Mouse (Mus musculus): ENCODE measurements at regions not wholly inside any gene's neighbourhood (a gene's known extent, or its start where the extent isn't known, plus 50 kb on each side); places are given as distances from the start of the nearest gene placed in this dataset.

- no peak overlapping the region for H3K9ac ChIP-seq (replicated peaks)
- no peak overlapping the region for H3K4me2 ChIP-seq (ENCODE audit: low read depth, low read length)
- H3K27me3 ChIP-seq (ENCODE audit: insufficient read depth, low read length), result no peaks in the 10 kb centered on the region
- 72% methylated on average over 4 of the region's 4 CpGs for WGBS (ENCODE audit: insufficient replicate concordance)
- peak; percentile 77 for ATAC-seq
- peak; percentile 32 for DNase-seq
- H3K4me1 ChIP-seq (ENCODE audit: insufficient read depth), result peaks cover 2% of the 10 kb centered on the region; the same call in 1 of the 2 replicates
- H3K36me3 ChIP-seq (replicated peaks; ENCODE audit: insufficient read depth, low read length), result no peaks in the 10 kb centered on the region
- H3K27ac ChIP-seq (ENCODE audit: low read depth), result no peak overlapping the region
- H3K9me3 ChIP-seq (ENCODE audit: low read length), result no peaks in the 10 kb centered on the region
- no peak overlapping the region for H3K4me3 ChIP-seq (ENCODE audit: low read depth, low read length)
- TF ChIP-seq CTCF (IDR thresholded peaks at IDR 0.05; ENCODE audit: low read depth) (no peak), EP300 (IDR thresholded peaks at IDR 0.05; ENCODE audit: low read depth) (peak; percentile 50; the same call in 1 of the 2 replicates)
Measured at GRCm38 (mm10) chr9:14075452-14075851, 199.4 kb upstream of the Sesn3 start.

GRCm38 (mm10) chr9:14075868-14076267, 199.0 kb upstream of the Sesn3 start:
- Histone ChIP-seq H3K4me1 (ENCODE audit: insufficient read depth) (peaks cover 2% of the 10 kb centered on the region; the same call in 1 of the 2 replicates), H3K36me3 (replicated peaks; ENCODE audit: insufficient read depth, low read length) (no peaks in the 10 kb centered on the region), H3K4me2 (ENCODE audit: low read depth, low read length) (no peak overlapping the region), H3K27me3 (ENCODE audit: insufficient read depth, low read length) (no peaks in the 10 kb centered on the region), H3K27ac (ENCODE audit: low read depth) (no peak overlapping the region), H3K9me3 (ENCODE audit: low read length) (no peaks in the 10 kb centered on the region), H3K4me3 (ENCODE audit: low read depth, low read length) (no peak overlapping the region), H3K9ac (replicated peaks) (no peak overlapping the region)
- 85% methylated on average over 1 of the region's 1 CpGs for WGBS (ENCODE audit: insufficient replicate concordance)
- TF ChIP-seq EP300 (IDR thresholded peaks at IDR 0.05; ENCODE audit: low read depth) (no peak), CTCF (IDR thresholded peaks at IDR 0.05; ENCODE audit: low read depth) (no peak)
- ATAC-seq (no peak), DNase-seq (no peak)

DNA sequence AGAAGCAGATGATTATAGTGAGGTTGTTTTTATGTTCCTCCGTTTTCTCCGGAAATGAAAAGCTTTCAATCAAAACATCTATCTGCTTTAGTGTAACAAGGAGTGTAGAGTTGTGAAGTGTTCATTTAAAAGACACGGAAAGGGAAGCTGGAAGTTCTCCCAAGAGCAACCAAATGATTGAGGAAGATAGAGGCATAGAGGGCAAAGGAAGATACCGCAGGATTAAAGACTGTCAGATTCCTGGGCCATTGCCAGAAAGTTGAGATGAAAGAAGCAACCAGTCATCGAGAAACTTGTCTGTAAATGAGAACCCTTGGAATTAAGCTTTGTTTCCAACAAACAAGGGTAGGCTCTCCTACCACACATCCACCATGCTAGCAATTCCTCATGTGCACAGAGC, 198.1 kb upstream of the Sesn3 start:
- TF ChIP-seq EP300 (IDR thresholded peaks at IDR 0.05; ENCODE audit: low read depth) (no peak), CTCF (IDR thresholded peaks at IDR 0.05; ENCODE audit: low read depth) (no peak)

GRCm38 (mm10) chr9:14081138-14081537, 193.7 kb upstream of the Sesn3 start:
- H3K27me3 ChIP-seq (ENCODE audit: insufficient read depth, low read length), result no peaks in the 10 kb centered on the region
- no peaks in the 10 kb centered on the region for H3K4me1 ChIP-seq (ENCODE audit: insufficient read depth)
- no peak overlapping the region for H3K9ac ChIP-seq (replicated peaks)
- no peaks in the 10 kb centered on the region for H3K36me3 ChIP-seq (replicated peaks; ENCODE audit: insufficient read depth, low read length)
- no peak overlapping the region for H3K4me3 ChIP-seq (ENCODE audit: low read depth, low read length)
- H3K4me2 ChIP-seq (ENCODE audit: low read depth, low read length), result no peak overlapping the region
- 56% methylated on average over 4 of the region's 4 CpGs for WGBS (ENCODE audit: insufficient replicate concordance)
- no peak for ATAC-seq
- H3K9me3 ChIP-seq (ENCODE audit: low read length), result no peaks in the 10 kb centered on the region
- DNase-seq, result no peak
- no peak overlapping the region for H3K27ac ChIP-seq (ENCODE audit: low read depth)
- TF ChIP-seq EP300 (IDR thresholded peaks at IDR 0.05; ENCODE audit: low read depth) (no peak), CTCF (IDR thresholded peaks at IDR 0.05; ENCODE audit: low read depth) (no peak)

More for the DNA sequence above, 198.1 kb upstream of the Sesn3 start:
- no peak overlapping the region for H3K4me3 ChIP-seq (ENCODE audit: low read depth, low read length)
- WGBS (ENCODE audit: insufficient replicate concordance), result 72% methylated on average over 5 of the region's 5 CpGs
- no peaks in the 10 kb centered on the region for H3K27me3 ChIP-seq (ENCODE audit: insufficient read depth, low read length)
- H3K4me1 ChIP-seq (ENCODE audit: insufficient read depth), result peaks cover 2% of the 10 kb centered on the region; the same call in 1 of the 2 replicates
- H3K9me3 ChIP-seq (ENCODE audit: low read length), result no peaks in the 10 kb centered on the region
- no peak for DNase-seq
- H3K9ac ChIP-seq (replicated peaks), result no peak overlapping the region
- no peaks in the 10 kb centered on the region for H3K36me3 ChIP-seq (replicated peaks; ENCODE audit: insufficient read depth, low read length)
- H3K4me2 ChIP-seq (ENCODE audit: low read depth, low read length), result no peak overlapping the region
- no peak for ATAC-seq
- H3K27ac ChIP-seq (ENCODE audit: low read depth), result no peak overlapping the region

DNA sequence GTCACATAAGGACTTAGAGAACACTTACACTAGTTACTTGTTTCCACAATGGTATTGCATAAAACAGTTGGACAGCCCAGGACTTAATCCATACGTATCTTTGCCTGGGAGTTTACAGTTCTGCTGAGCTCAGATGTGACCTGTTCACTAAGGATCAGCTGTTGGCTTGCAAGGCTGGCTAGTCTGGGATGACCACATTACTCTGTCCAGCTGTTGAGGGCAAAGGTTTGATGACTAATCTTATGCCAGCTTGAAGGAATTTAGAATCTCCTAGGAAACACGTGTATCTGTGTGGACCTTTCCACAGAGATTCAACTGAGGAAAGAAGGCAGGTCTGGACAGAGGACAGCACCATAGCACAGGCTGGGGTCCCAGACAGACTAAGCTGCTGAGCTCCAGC, 188.7 kb upstream of the Sesn3 start:
- no peak overlapping the region for H3K4me2 ChIP-seq (ENCODE audit: low read depth, low read length)

GRCm38 (mm10) chr9:14086611-14087010, 188.3 kb upstream of the Sesn3 start:
- Histone ChIP-seq H3K27me3 (ENCODE audit: insufficient read depth, low read length) (no peaks in the 10 kb centered on the region), H3K4me3 (ENCODE audit: low read depth, low read length) (no peak overlapping the region), H3K9ac (replicated peaks) (no peak overlapping the region), H3K27ac (ENCODE audit: low read depth) (no peak overlapping the region), H3K4me2 (ENCODE audit: low read depth, low read length) (no peak overlapping the region), H3K36me3 (replicated peaks; ENCODE audit: insufficient read depth, low read length) (no peaks in the 10 kb centered on the region), H3K4me1 (ENCODE audit: insufficient read depth) (peaks cover 6% of the 10 kb centered on the region; the same call in 1 of the 2 replicates), H3K9me3 (ENCODE audit: low read length) (no peaks in the 10 kb centered on the region)
- DNase-seq (no peak), ATAC-seq (no peak)
- no peak for TF ChIP-seq CTCF (IDR thresholded peaks at IDR 0.05; ENCODE audit: low read depth)
- TF ChIP-seq EP300 (IDR thresholded peaks at IDR 0.05; ENCODE audit: low read depth), result no peak
- 77% methylated on average over 3 of the region's 3 CpGs for WGBS (ENCODE audit: insufficient replicate concordance)

More for the DNA sequence above, 188.7 kb upstream of the Sesn3 start:
- Histone ChIP-seq H3K27me3 (ENCODE audit: insufficient read depth, low read length) (no peaks in the 10 kb centered on the region), H3K36me3 (replicated peaks; ENCODE audit: insufficient read depth, low read length) (no peaks in the 10 kb centered on the region), H3K9me3 (ENCODE audit: low read length) (no peaks in the 10 kb centered on the region), H3K27ac (ENCODE audit: low read depth) (no peak overlapping the region), H3K9ac (replicated peaks) (no peak overlapping the region), H3K4me3 (ENCODE audit: low read depth, low read length) (no peak overlapping the region), H3K4me1 (ENCODE audit: insufficient read depth) (peaks cover 6% of the 10 kb centered on the region; the same call in 1 of the 2 replicates)
- DNase-seq, result no peak
- TF ChIP-seq CTCF (IDR thresholded peaks at IDR 0.05; ENCODE audit: low read depth), result no peak
- TF ChIP-seq EP300 (IDR thresholded peaks at IDR 0.05; ENCODE audit: low read depth), result no peak
- no peak for ATAC-seq
- 60% methylated on average over 2 of the region's 2 CpGs for WGBS (ENCODE audit: insufficient replicate concordance)
